Mouse (Mus musculus) c-Kit-negative CD71-positive TER-119-positive erythroid progenitor cells, embryonic 14.5 days (primary cell): Measurements from ENCODE around the gene Trappc2l.
A peak's percentile ranks its signal among the peaks of the same experiment; 100 is the strongest.
"Not testable (repeated sequence)": the region's sequence is repeated elsewhere in the genome, so short reads cannot be mapped to it uniquely, and the experiment has no call there.

Experiments
- DNase-seq: peaks from one replicate; pipeline ENCODE4 v3.0.0-alpha.2; 2013; ENCODE audit warnings: low read depth, low spot score

Trappc2l gene

GRCm38 (mm10) chr8:122625811-122626210 lies 14.4 kb downstream of the Trappc2l start:
- no peak for DNase-seq

GRCm38 (mm10) chr8:122626896-122627295 lies 15.5 kb downstream of the Trappc2l start:
- DNase-seq: no peak

- DNase-seq: no peak
Measured at GRCm38 (mm10) chr8:122629388-122629787, 17.9 kb downstream of the Trappc2l start.

- no peak for DNase-seq
Measured at GRCm38 (mm10) chr8:122630696-122631095, 19.3 kb downstream of the Trappc2l start.

GRCm38 (mm10) chr8:122632134-122632533 lies 20.7 kb downstream of the Trappc2l start:
- DNase-seq: not testable (repeated sequence)

- no peak for DNase-seq
Measured at GRCm38 (mm10) chr8:122633205-122633604, 21.8 kb downstream of the Trappc2l start.

- DNase-seq: peak; percentile 42
Measured at GRCm38 (mm10) chr8:122635878-122636802, 24.7 kb downstream of the Trappc2l start.

- DNase-seq: no peak
Measured at GRCm38 (mm10) chr8:122636803-122637175, 25.3 kb downstream of the Trappc2l start.

- DNase-seq: no peak
Measured at GRCm38 (mm10) chr8:122637230-122637629, 25.8 kb downstream of the Trappc2l start.

GRCm38 (mm10) chr8:122638601-122639000 lies 27.2 kb downstream of the Trappc2l start:
- no peak for DNase-seq

GRCm38 (mm10) chr8:122639521-122640248 lies 28.2 kb downstream of the Trappc2l start:
- no peak for DNase-seq

- no peak for DNase-seq
Measured at GRCm38 (mm10) chr8:122640825-122641224, 29.4 kb downstream of the Trappc2l start.

- no peak for DNase-seq
Measured at GRCm38 (mm10) chr8:122641406-122641805, 30.0 kb downstream of the Trappc2l start.

- DNase-seq: no peak
Measured at GRCm38 (mm10) chr8:122642071-122642470, 30.6 kb downstream of the Trappc2l start.

- DNase-seq: no peak
Measured at GRCm38 (mm10) chr8:122644175-122644954, 32.9 kb downstream of the Trappc2l start.

- no peak for DNase-seq
Measured at GRCm38 (mm10) chr8:122646337-122646736, 34.9 kb downstream of the Trappc2l start.

GRCm38 (mm10) chr8:122648192-122648970 lies 36.9 kb downstream of the Trappc2l start:
- DNase-seq: no peak

GRCm38 (mm10) chr8:122651326-122651921 lies 40.0 kb downstream of the Trappc2l start:
- DNase-seq: no peak

- DNase-seq: no peak
Measured at GRCm38 (mm10) chr8:122652643-122653042, 41.2 kb downstream of the Trappc2l start.

- no peak for DNase-seq
Measured at GRCm38 (mm10) chr8:122654768-122655167, 43.3 kb downstream of the Trappc2l start.
